Mouse (Mus musculus) stomach, postnatal 0 days (tissue): ENCODE data around the gene Ptgds.

Experiments
- CTCF ChIP-seq: IDR thresholded peaks from 2 replicates; pipeline ENCODE4 v1.5.1; 2016; ENCODE audit warnings: antibody characterized with exemption, low read depth, mild to moderate bottlenecking, moderate library complexity
- EP300 ChIP-seq: optimal IDR thresholded peaks from 2 replicates; pipeline ENCODE3; 2016; ENCODE audit warnings: antibody characterized with exemption

DNA sequence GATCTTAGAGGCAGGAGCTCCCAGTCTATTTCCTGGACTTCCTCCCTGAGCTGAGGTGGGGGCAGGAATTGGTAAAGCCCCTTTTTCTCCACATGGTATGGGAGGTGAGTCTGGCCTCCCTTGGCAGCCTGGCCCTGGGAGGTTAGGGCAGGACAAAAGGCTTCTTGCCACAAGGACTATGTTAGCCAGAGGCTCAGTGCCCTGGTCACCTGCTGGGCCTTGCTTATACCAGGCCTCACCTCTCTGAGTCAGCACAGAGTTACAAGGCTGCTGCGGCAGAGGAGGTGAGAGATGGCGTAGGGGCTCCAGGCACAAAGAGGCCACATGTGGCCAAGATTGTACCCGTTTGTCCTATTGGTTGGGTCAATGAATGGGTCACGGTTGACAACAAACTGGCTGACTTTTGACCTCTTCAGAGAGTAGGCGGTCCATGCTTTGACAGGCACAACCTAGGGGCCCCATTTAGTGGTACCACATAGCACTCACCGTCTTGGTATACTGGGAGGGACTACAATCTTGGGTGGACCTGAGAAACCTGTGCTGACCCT lies 38.5 kb downstream of the Ptgds start:
- TF ChIP-seq CTCF (no peak), EP300 (no peak)
